Mouse (Mus musculus) lung, postnatal 0 days (tissue): ENCODE data around the gene Crybb1. TPM values are rescaled to one million over a fixed set of nuclear protein-coding genes. Genes with fewer than 3 reads are reported as not detected.

ENCODE experiments used
- ATAC-seq: fragments of 200-750 bp; cut with Nextera tagmentation; 2 replicates; pipeline ENCODE4 v1.8.0; 2017; ENCODE audit warnings: moderate library complexity
- DNase-seq: peaks from one replicate; pipeline ENCODE4 v3.0.0-alpha.2; 2016; ENCODE audit warnings: low spot score
- H3K27ac ChIP-seq: fragments of 300-500 bp; sonication (generic); 2 replicates; pipeline ENCODE4 v1.5.1; 2014; ENCODE audit warnings: antibody characterized with exemption, mild to moderate bottlenecking, low read length, mixed read lengths
- H3K27me3 ChIP-seq: fragments of 300-500 bp; sonication (generic); replicated peaks from 2 replicates; pipeline ENCODE4 v1.6.1; 2014; ENCODE audit warnings: low read length, mixed read lengths; ENCODE audit not compliant: insufficient read depth
- H3K36me3 ChIP-seq: fragments of 300-500 bp; sonication (generic); 2 replicates; pipeline ENCODE4 v1.6.1; 2014; ENCODE audit warnings: low read length, mixed read lengths; ENCODE audit not compliant: insufficient read depth
- H3K4me1 ChIP-seq: fragments of 300-500 bp; sonication (generic); 2 replicates; pipeline ENCODE4 v1.6.1; 2014; ENCODE audit warnings: antibody characterized with exemption, low read depth, low read length, mixed read lengths; ENCODE audit not compliant: insufficient read depth
- H3K4me2 ChIP-seq: fragments of 300-500 bp; sonication (generic); replicated peaks from 2 replicates; pipeline ENCODE4 v1.6.1; 2014; ENCODE audit warnings: low read depth, mild to moderate bottlenecking, low read length, moderate library complexity, mixed read lengths
- H3K4me3 ChIP-seq: fragments of 300-500 bp; sonication (generic); 2 replicates; pipeline ENCODE4 v1.5.1; 2014; ENCODE audit warnings: low read depth, low read length
- H3K9ac ChIP-seq: fragments of 300-500 bp; sonication (generic); replicated peaks from 2 replicates; pipeline ENCODE4 v1.6.1; 2014; ENCODE audit warnings: low read depth, mild to moderate bottlenecking
- H3K9me3 ChIP-seq: fragments of 300-500 bp; sonication (generic); 2 replicates; pipeline ENCODE4 v1.6.1; 2016; ENCODE audit warnings: low read length, mixed read lengths
- CTCF ChIP-seq: IDR thresholded peaks from 2 replicates; pipeline ENCODE4 v1.5.1; 2016; ENCODE audit warnings: antibody characterized with exemption, mild to moderate bottlenecking
- EP300 ChIP-seq: IDR thresholded peaks from 2 replicates; pipeline ENCODE4 v1.6.1; 2016; ENCODE audit warnings: antibody characterized with exemption, mild to moderate bottlenecking, control low read depth
- WGBS: fragments of 180-500 bp; shearing (Covaris S2); extraction: QIAGEN DNeasy Blood & Tissue Kit; methylation state at CpG from one replicate; pipeline ENCODE4 v1.1.7; 2014; 5-methylcytosine and 5-hydroxymethylcytosine counted together
- polyA plus RNA-seq: library from polyadenylated mRNA; unstranded; fragments of >200 nt; fragmentation: Nextera tagmentation; extraction: Ambion mirVana; gene quantifications from 2 replicates; pipeline ENCODE4 v1.2.1, GENCODE M21; 2015

Crybb1 gene
- polyA plus RNA-seq, 1 experiment from 2014 or later = 1.4 TPM

GRCm38 (mm10) chr5:112256457-112256856 lies 842 bp downstream of the Crybb1 start:
- DNase-seq = no peak
- Histone ChIP-seq H3K36me3 (no peaks in the 10 kb centered on the region), H3K4me3 (no peak overlapping the region), H3K27ac (no peak overlapping the region), H3K27me3 (no peaks in the 10 kb centered on the region), H3K9me3 (no peaks in the 10 kb centered on the region), H3K4me2 (no peak overlapping the region), H3K4me1 (peaks cover 4% of the 10 kb centered on the region), H3K9ac (no peak overlapping the region)
- TF ChIP-seq EP300 (no peak), CTCF (no peak)
- WGBS = 71% methylated on average over 9 of the region's 9 CpGs
- no peak for ATAC-seq

- Histone ChIP-seq H3K36me3 (no peaks in the 10 kb centered on the region), H3K4me2 (no peak overlapping the region), H3K27ac (no peak overlapping the region), H3K9me3 (no peaks in the 10 kb centered on the region), H3K9ac (no peak overlapping the region), H3K4me3 (no peak overlapping the region), H3K27me3 (no peaks in the 10 kb centered on the region), H3K4me1 (peaks cover 4% of the 10 kb centered on the region)
- 80% methylated on average over 3 of the region's 3 CpGs for WGBS
- TF ChIP-seq EP300 (no peak), CTCF (no peak)
- DNase-seq (no peak), ATAC-seq (no peak)
Observed at GRCm38 (mm10) chr5:112257896-112258295, 2.3 kb downstream of the Crybb1 start.

GRCm38 (mm10) chr5:112259862-112260650 lies 4.4 kb downstream of the Crybb1 start:
- TF ChIP-seq EP300 = no peak
- TF ChIP-seq CTCF = no peak
- 78% methylated on average over 16 of the region's 16 CpGs for WGBS
- no peak for DNase-seq
- Histone ChIP-seq H3K4me2 (no peak overlapping the region), H3K9me3 (no peaks in the 10 kb centered on the region), H3K36me3 (no peaks in the 10 kb centered on the region), H3K4me1 (no peaks in the 10 kb centered on the region), H3K9ac (no peak overlapping the region), H3K4me3 (no peak overlapping the region), H3K27ac (no peak overlapping the region), H3K27me3 (no peaks in the 10 kb centered on the region)
- no peak for ATAC-seq

- DNase-seq (no peak), ATAC-seq (no peak)
- Histone ChIP-seq H3K4me1 (no peaks in the 10 kb centered on the region), H3K4me3 (no peak overlapping the region), H3K9ac (no peak overlapping the region), H3K27me3 (no peaks in the 10 kb centered on the region), H3K27ac (no peak overlapping the region), H3K4me2 (no peak overlapping the region), H3K9me3 (no peaks in the 10 kb centered on the region), H3K36me3 (no peaks in the 10 kb centered on the region)
- WGBS = 63% methylated on average over 3 of the region's 3 CpGs
- TF ChIP-seq EP300 = no peak
- no peak for TF ChIP-seq CTCF
Observed at GRCm38 (mm10) chr5:112260818-112261217, 5.2 kb downstream of the Crybb1 start.

- 70% methylated on average over 7 of the region's 7 CpGs for WGBS
- H3K9me3 ChIP-seq = no peaks in the 10 kb centered on the region
- H3K27me3 ChIP-seq = peaks cover 5% of the 10 kb centered on the region; the same call in 1 of the 2 replicates
- TF ChIP-seq CTCF (no peak), EP300 (no peak)
- no peak overlapping the region for H3K9ac ChIP-seq
- H3K36me3 ChIP-seq = no peaks in the 10 kb centered on the region
- ATAC-seq (no peak), DNase-seq (no peak)
- no peak overlapping the region for H3K4me3 ChIP-seq
- no peak overlapping the region for H3K27ac ChIP-seq
- H3K4me2 ChIP-seq = no peak overlapping the region
- no peaks in the 10 kb centered on the region for H3K4me1 ChIP-seq
Observed at GRCm38 (mm10) chr5:112264099-112264498, 8.5 kb downstream of the Crybb1 start.

GRCm38 (mm10) chr5:112265110-112265509 lies 9.5 kb downstream of the Crybb1 start:
- 81% methylated on average over 5 of the region's 5 CpGs for WGBS
- Histone ChIP-seq H3K4me3 (no peak overlapping the region), H3K9me3 (no peaks in the 10 kb centered on the region), H3K4me1 (no peaks in the 10 kb centered on the region), H3K27me3 (peaks cover 5% of the 10 kb centered on the region; the same call in 1 of the 2 replicates), H3K4me2 (0 out of 2 replicates have a peak overlapping the region, but pooled peaks have one; percentile 12), H3K36me3 (no peaks in the 10 kb centered on the region), H3K9ac (no peak overlapping the region), H3K27ac (no peak overlapping the region)
- no peak for ATAC-seq
- DNase-seq = no peak
- TF ChIP-seq EP300 (no peak), CTCF (no peak)
